Mouse (Mus musculus) left cerebral cortex, postnatal 10 days (tissue): ENCODE measurements around the gene Ipo9. TPM values are rescaled to one million over a fixed set of nuclear protein-coding genes. Genes with fewer than 3 reads are reported as not detected.
A peak's percentile ranks its signal among the peaks of the same experiment; 100 is the strongest.

ENCODE experiments used
- DNase-seq, 2 experiments: peaks; one replicate each; pipeline ENCODE4 v3.0.0; 2021 to 2022; ENCODE audit warnings: low spot score in 2 of 2, mixed read lengths in 1 of 2; ENCODE audit errors: extremely low spot score in 1 of 2
- intact Hi-C: fragments of 180-260 bp; cut with DNase I; formaldehyde crosslinking; loops from one replicate; pipeline ENCODE4 v1.15.1; 2025
- total RNA-seq, 2 experiments: library from RNA; stranded (reverse); gene quantifications; 2 replicates each; pipeline ENCODE4 v1.2.3; 2021

Gene Ipo9
- total RNA-seq, 2 experiments from 2014 or later: 170 TPM

GRCm38 (mm10) chr1:135378576-135378975 lies 51.7 kb downstream of the Ipo9 start:
- DNase-seq: peak in 1 of 2 experiments; percentile 45
- intact Hi-C loops: no loop called here

- intact Hi-C loops: loop anchor here (5.0 kb wide), 1 partner anchor 218 kb away; no protein-coding TSS in a partner anchor
- peak; percentile 77 to 91 for DNase-seq
Measured at GRCm38 (mm10) chr1:135374868-135375581, 55.3 kb downstream of the Ipo9 start, which contains the start of gene Shisa4. TSS of gene Shisa4 (minus strand) at chr1:135375237.

- intact Hi-C loops: loop anchor here (5.0 kb wide), 1 partner anchor 217 kb away; no protein-coding TSS in a partner anchor
- peak in 1 of 2 experiments; percentile 45 for DNase-seq
Measured at GRCm38 (mm10) chr1:135374175-135374867, 56.0 kb downstream of the Ipo9 start.

GRCm38 (mm10) chr1:135373171-135373677 lies 57.1 kb downstream of the Ipo9 start:
- intact Hi-C loops: loop anchor here (5.0 kb wide), 1 partner anchor 216 kb away; no protein-coding TSS in a partner anchor
- no peak for DNase-seq

GRCm38 (mm10) chr1:135369415-135369814 lies 60.9 kb downstream of the Ipo9 start:
- no peak for DNase-seq
- intact Hi-C loops: loop anchor here (2.0 to 10.0 kb wide), 4 partner anchors 57 to 395 kb away; partner anchors contain the start of genes Elf3, Rnpep and Timm17a

GRCm38 (mm10) chr1:135368982-135369381 lies 61.3 kb downstream of the Ipo9 start:
- peak in 1 of 2 experiments; percentile 78 for DNase-seq
- intact Hi-C loops: loop anchor here (2.0 to 10.0 kb wide), 4 partner anchors 56 to 394 kb away; partner anchors contain the start of genes Elf3, Rnpep and Timm17a

- intact Hi-C loops: loop anchor here (2.0 to 10.0 kb wide), 4 partner anchors 55 to 393 kb away; partner anchors contain the start of genes Elf3, Rnpep and Timm17a
- DNase-seq: peak; percentile 88 to 92
Measured at GRCm38 (mm10) chr1:135368245-135368644, 62.1 kb downstream of the Ipo9 start.

- intact Hi-C loops: loop anchor here (2.0 to 10.0 kb wide), 4 partner anchors 85 to 393 kb away; partner anchors contain the start of genes Elf3 and Rnpep
Measured at GRCm38 (mm10) chr1:135367595-135367994, 62.7 kb downstream of the Ipo9 start.

GRCm38 (mm10) chr1:135367005-135367404 lies 63.3 kb downstream of the Ipo9 start:
- intact Hi-C loops: loop anchor here (2.0 to 10.0 kb wide), 4 partner anchors 85 to 392 kb away; partner anchors contain the start of genes Elf3 and Rnpep
- DNase-seq: no peak

More at GRCm38 (mm10) chr1:135367595-135367994, 62.7 kb downstream of the Ipo9 start:
- no peak for DNase-seq

- DNase-seq: no peak
- intact Hi-C loops: loop anchor here (2.0 to 10.0 kb wide), 4 partner anchors 84 to 392 kb away; partner anchors contain the start of genes Elf3 and Rnpep
Measured at GRCm38 (mm10) chr1:135366380-135366779, 63.9 kb downstream of the Ipo9 start.

- DNase-seq: peak in 1 of 2 experiments; percentile 75
- intact Hi-C loops: loop anchor here (10.0 kb wide), 2 partner anchors 109 to 389 kb away; partner anchors contain the start of gene Elf3
Measured at GRCm38 (mm10) chr1:135363446-135363845, 66.9 kb downstream of the Ipo9 start.

- DNase-seq: no peak
- intact Hi-C loops: loop anchor here (10.0 kb wide), 2 partner anchors 107 to 387 kb away; partner anchors contain the start of gene Elf3
Measured at GRCm38 (mm10) chr1:135362115-135362514, 68.2 kb downstream of the Ipo9 start.

GRCm38 (mm10) chr1:135361491-135361890 lies 68.8 kb downstream of the Ipo9 start:
- intact Hi-C loops: loop anchor here (10.0 kb wide), 2 partner anchors 107 to 387 kb away; partner anchors contain the start of gene Elf3
- DNase-seq: no peak

- intact Hi-C loops: no loop called here
- DNase-seq: no peak
Measured at GRCm38 (mm10) chr1:135359071-135359470, 71.2 kb downstream of the Ipo9 start.

GRCm38 (mm10) chr1:135351953-135352352 lies 78.3 kb downstream of the Ipo9 start:
- DNase-seq: peak in 1 of 2 experiments; percentile 63
- intact Hi-C loops: no loop called here

- intact Hi-C loops: no loop called here
- peak; percentile 36 to 78 for DNase-seq
Measured at GRCm38 (mm10) chr1:135347498-135348169, 82.7 kb downstream of the Ipo9 start.

GRCm38 (mm10) chr1:135346891-135347290 lies 83.4 kb downstream of the Ipo9 start:
- intact Hi-C loops: no loop called here
- DNase-seq: no peak

- DNase-seq: no peak
- intact Hi-C loops: no loop called here
Measured at GRCm38 (mm10) chr1:135344026-135344425, 86.3 kb downstream of the Ipo9 start.
